Mouse (Mus musculus) small intestine, adult 2 months (tissue): ENCODE results near the gene Focad. TPM values are rescaled to one million over a fixed set of nuclear protein-coding genes. Genes with fewer than 3 reads are reported as not detected.

ENCODE experiments used
- H3K27ac ChIP-seq: fragments of 200-500 bp; 2 replicates; pipeline ENCODE4 v1.5.1; 2012; ENCODE audit warnings: low read depth, low read length, control low read depth, inconsistent platforms; ENCODE audit not compliant: insufficient read depth
- H3K27me3 ChIP-seq: fragments of 200-500 bp; 2 replicates; pipeline ENCODE4 v1.6.1; 2012; ENCODE audit warnings: mild to moderate bottlenecking, moderate library complexity, low read length, inconsistent platforms; ENCODE audit not compliant: control insufficient read depth, insufficient read depth
- H3K36me3 ChIP-seq: fragments of 200-500 bp; 2 replicates; pipeline ENCODE4 v1.6.1; 2012; ENCODE audit warnings: mild to moderate bottlenecking, low read length, control low read depth, inconsistent platforms; ENCODE audit not compliant: control insufficient read depth, insufficient read depth
- H3K4me1 ChIP-seq: fragments of 200-500 bp; 2 replicates; pipeline ENCODE4 v1.6.1; 2012; ENCODE audit warnings: low read length, inconsistent platforms, mixed read lengths; ENCODE audit not compliant: control insufficient read depth, insufficient read depth, insufficient read length
- H3K4me3 ChIP-seq: fragments of 200-500 bp; 2 replicates; pipeline ENCODE4 v1.5.1; 2012; ENCODE audit warnings: low read depth, mild to moderate bottlenecking, control low read depth, inconsistent platforms, low read length, moderate library complexity
- CTCF ChIP-seq: fragments of 200-500 bp; IDR thresholded peaks from 2 replicates; pipeline ENCODE4 v1.5.1; 2012; ENCODE audit warnings: low read depth, mild to moderate bottlenecking, control low read depth, inconsistent platforms, low read length, moderate library complexity, mixed read lengths; ENCODE audit not compliant: insufficient replicate concordance, insufficient read length; ENCODE audit errors: extremely low read depth
- POLR2A ChIP-seq: fragments of 200-500 bp; IDR thresholded peaks from 2 replicates; pipeline ENCODE4 v1.6.1; 2012; ENCODE audit warnings: low read depth, mild to moderate bottlenecking, control low read depth, inconsistent platforms, low read length, moderate library complexity
- WGBS: fragments of 180-500 bp; shearing (Covaris S2); methylation state at CpG from one replicate; pipeline ENCODE4 v1.1.7; 2018; 5-methylcytosine and 5-hydroxymethylcytosine counted together
- polyA plus RNA-seq: library from polyadenylated mRNA; depleted of rRNA; stranded (reverse); fragments of >200 nt; gene quantifications from 2 replicates; pipeline ENCODE4 v1.2.3, GENCODE M21; 2012

Focad gene
- polyA plus RNA-seq, 1 experiment = 2.2 TPM

DNA sequence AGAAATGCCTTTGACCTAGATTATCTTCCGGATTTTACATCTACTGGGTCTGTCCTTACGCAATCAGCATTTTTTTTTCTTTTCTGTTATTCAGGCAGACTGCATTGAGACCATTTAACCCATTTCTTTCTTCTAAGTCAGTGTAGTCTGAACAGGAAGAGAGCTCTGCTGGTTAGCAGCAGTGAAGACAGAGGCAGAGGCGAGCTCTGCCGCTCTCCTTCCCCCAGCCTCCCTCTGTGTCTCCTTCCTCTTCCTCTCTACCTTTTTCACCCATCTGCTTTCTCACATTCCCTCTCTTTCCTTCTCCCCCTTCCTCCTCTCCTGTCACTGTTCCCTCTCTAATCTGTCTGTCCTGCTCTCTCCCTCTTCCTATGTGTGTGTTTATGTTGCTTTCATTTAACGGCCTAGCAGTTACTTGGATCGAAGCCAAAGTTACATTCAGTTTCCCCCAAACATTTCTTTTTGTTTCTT, 181.2 kb downstream of the Focad start:
- H3K27me3 ChIP-seq = no peaks in the 10 kb centered on the region
- H3K27ac ChIP-seq = no peak overlapping the region
- no peak for TF ChIP-seq CTCF
- TF ChIP-seq POLR2A = no peak
- no peaks in the 10 kb centered on the region for H3K36me3 ChIP-seq
- H3K4me3 ChIP-seq = no peak overlapping the region
- H3K4me1 ChIP-seq = no peaks in the 10 kb centered on the region
- 55% methylated on average over 6 of the region's 6 CpGs for WGBS

DNA sequence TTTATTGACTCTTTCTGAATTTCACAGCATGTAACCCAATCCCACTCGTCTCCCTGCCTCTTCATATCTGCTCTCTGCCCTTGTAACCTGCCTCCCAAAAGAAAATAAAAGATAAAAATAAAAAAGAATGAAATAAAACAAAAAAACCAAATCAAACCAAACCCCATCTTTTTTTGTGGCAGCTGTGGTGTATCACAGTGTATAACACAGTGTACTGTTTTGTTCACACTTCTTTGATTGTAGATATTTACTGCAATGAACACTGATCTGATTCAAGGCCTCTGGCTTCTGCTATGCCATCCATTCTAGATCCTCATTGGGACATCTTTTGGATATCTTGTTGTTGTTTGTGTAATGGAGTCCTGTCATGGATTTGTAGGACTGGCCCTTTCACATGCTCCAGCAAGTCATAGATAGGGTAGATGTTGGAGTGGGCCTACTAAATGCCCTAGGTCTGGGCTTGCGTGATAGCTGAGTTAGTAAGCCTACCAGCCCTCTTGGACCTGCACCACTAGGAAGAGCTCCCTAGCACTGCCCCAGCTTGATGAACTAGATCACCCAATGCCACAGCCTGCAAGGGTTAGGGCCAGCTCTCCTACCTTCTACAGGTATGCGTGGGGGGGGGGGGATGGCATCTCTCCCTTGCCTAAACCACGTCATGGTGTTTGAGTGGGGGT, 181.8 kb downstream of the Focad start:
- Histone ChIP-seq H3K27me3 (no peaks in the 10 kb centered on the region), H3K4me3 (no peak overlapping the region), H3K27ac (no peak overlapping the region), H3K36me3 (no peaks in the 10 kb centered on the region), H3K4me1 (no peaks in the 10 kb centered on the region)
- TF ChIP-seq POLR2A (no peak), CTCF (no peak)
- 89% methylated on average over 4 of the region's 4 CpGs for WGBS

DNA sequence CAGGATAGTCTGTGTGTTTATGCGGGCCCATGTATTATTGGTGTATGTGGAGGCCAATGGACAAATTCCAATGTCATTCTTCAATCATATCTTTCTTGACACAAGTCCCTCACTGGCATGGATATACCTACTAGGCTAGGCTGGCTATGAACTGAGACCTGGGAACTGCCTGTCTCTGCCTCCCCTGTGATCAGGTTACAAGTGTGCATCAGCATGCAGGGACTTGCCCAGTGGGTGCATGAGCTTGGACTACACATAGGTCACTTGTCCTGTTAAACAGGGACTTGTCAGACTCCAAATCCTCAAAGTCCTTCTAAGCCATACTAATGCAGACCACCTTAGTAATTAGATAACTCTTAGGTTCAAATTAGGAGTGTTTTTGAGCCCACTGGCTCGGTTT, 184.1 kb downstream of the Focad start:
- no peak overlapping the region for H3K27ac ChIP-seq
- WGBS = 92% methylated on average over 2 of the region's 2 CpGs

DNA sequence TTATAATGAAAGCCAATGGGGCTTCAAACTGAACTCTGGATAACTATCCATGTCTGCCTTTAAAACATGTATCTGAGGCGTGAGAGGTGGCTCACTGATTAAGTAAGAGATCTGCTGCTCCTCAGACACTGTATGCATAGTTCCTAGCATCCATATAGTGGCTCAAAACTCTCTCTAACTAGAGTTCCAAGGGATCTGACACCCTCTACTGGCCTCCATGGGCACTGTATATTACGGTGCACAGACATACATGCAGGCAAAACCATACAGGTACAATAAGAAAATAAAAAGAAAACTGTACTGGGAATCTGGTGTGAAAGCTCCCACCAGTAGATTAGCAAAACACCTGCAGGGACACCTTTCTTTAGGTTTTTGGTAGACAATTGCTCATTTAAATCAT, 186.1 kb downstream of the Focad start:
- H3K36me3 ChIP-seq = no peaks in the 10 kb centered on the region
- WGBS = 97% methylated on average over 2 of the region's 2 CpGs
- H3K27me3 ChIP-seq = no peaks in the 10 kb centered on the region
- H3K27ac ChIP-seq = no peak overlapping the region
- no peak overlapping the region for H3K4me3 ChIP-seq
- no peak for TF ChIP-seq POLR2A
- TF ChIP-seq CTCF = no peak
- H3K4me1 ChIP-seq = no peaks in the 10 kb centered on the region

More for the DNA sequence above, 184.1 kb downstream of the Focad start:
- Histone ChIP-seq H3K4me1 (no peaks in the 10 kb centered on the region), H3K4me3 (no peak overlapping the region), H3K27me3 (no peaks in the 10 kb centered on the region), H3K36me3 (no peaks in the 10 kb centered on the region)
- TF ChIP-seq POLR2A = no peak
- TF ChIP-seq CTCF = no peak

DNA sequence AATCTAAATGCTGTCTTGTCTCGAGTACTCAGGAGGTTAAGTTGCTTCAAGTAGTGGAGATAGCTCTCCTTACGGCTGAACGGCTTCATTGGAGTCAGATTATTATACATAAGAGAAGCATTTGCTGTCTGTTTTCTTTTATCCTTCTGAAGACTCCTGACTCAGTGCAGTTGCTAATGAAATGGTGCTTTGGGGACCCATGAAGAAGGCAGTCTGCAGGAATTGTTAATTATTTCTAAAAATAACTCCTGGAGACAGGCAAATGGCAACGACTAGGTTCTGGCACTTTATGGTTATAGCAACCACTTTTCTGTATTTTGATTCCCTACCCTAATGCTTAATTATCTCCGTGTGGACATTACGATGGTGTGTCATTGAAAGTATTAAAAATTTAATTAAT, 201.1 kb downstream of the Focad start:
- no peak overlapping the region for H3K4me3 ChIP-seq
- no peaks in the 10 kb centered on the region for H3K4me1 ChIP-seq
- TF ChIP-seq CTCF = no peak
- TF ChIP-seq POLR2A = no peak
- H3K27ac ChIP-seq = no peak overlapping the region
- WGBS = 83% methylated on average over 6 of the region's 6 CpGs
- H3K36me3 ChIP-seq = peaks cover 5% of the 10 kb centered on the region; the same call in 1 of the 2 replicates
- no peaks in the 10 kb centered on the region for H3K27me3 ChIP-seq

DNA sequence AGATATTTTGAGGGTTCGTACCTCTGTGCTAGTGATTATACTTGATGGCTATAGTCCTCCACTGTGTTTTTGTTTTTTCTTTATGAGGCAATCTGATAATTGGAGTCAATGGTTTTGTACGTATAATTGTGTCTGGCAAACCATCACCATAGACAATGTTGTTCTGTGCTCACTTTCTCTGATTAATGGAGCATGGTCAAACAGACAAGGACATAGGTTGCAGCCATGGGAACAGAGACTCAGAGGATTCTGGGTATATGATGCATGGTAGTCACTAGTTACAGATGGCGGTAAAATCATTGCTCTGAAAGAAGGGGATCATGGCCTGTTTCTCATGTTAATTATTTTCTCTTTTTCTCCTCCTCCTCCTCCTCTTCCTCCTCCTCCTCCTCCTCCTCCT, 205.1 kb downstream of the Focad start:
- H3K36me3 ChIP-seq = peaks cover 5% of the 10 kb centered on the region; the same call in 1 of the 2 replicates
- no peaks in the 10 kb centered on the region for H3K27me3 ChIP-seq
- no peak overlapping the region for H3K4me3 ChIP-seq
- no peaks in the 10 kb centered on the region for H3K4me1 ChIP-seq
- H3K27ac ChIP-seq = no peak overlapping the region
- WGBS = 91% methylated on average over 3 of the region's 3 CpGs
- TF ChIP-seq POLR2A (no peak), CTCF (no peak)

DNA sequence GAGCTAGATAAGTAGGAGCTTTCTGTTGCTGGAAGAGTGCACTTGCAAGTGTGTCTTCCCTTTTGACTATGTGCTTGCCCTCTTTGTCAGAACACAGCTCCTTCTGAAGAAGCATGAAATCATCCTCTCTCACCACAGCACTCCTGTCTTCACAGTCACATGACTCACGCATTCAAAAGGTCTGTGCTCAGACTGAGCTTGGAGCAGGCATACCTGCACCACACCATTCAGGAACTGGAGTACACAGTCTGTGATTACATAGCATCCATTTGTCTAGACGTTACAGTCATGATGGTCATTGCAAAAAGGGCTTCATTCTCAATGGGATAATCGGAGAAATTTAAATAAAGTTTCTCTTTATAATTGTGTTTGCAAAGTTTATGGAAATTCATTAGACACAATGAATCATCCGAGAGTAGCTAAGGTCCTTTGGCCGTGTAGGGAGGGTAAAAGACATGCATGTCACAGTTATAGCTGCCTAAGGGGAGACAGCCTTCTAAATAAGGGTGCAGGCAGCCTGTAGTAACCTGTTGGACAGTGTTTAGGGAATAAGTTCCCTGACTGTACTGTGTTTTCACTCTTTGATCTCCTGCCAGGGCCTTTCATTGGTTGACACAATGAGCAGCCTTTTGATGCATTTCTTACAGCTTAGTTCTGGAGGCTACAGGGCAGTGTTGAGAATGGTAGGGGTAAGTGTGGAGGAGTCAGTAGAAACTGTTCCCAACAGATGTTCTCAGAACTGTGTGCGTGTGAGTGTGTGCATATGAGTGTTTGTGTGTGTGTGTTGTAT, 206.6 kb downstream of the Focad start:
- Histone ChIP-seq H3K27ac (no peak overlapping the region), H3K36me3 (peaks cover 5% of the 10 kb centered on the region; the same call in 1 of the 2 replicates), H3K27me3 (no peaks in the 10 kb centered on the region), H3K4me1 (no peaks in the 10 kb centered on the region), H3K4me3 (no peak overlapping the region)
- TF ChIP-seq CTCF (no peak), POLR2A (no peak)
- WGBS = 80% methylated on average over 6 of the region's 6 CpGs
